Mouse (Mus musculus) intestine, postnatal 0 days (tissue): Measurements from ENCODE around the gene Rab3ip. TPM values are rescaled to one million over a fixed set of nuclear protein-coding genes. Genes with fewer than 3 reads are reported as not detected.

ENCODE experiments used
- ATAC-seq: fragments of 200-750 bp; cut with Nextera tagmentation; 2 replicates; pipeline ENCODE4 v1.8.0; 2017; ENCODE audit warnings: mild to moderate bottlenecking, moderate TSS enrichment, moderate library complexity
- H3K27ac ChIP-seq: fragments of 300-500 bp; sonication (generic); 2 replicates; pipeline ENCODE4 v1.5.1; 2014; ENCODE audit warnings: mild to moderate bottlenecking, low read depth, low read length, moderate library complexity
- H3K27me3 ChIP-seq: fragments of 300-500 bp; sonication (generic); replicated peaks from 2 replicates; pipeline ENCODE4 v1.6.1; 2014; ENCODE audit warnings: low read length, mixed read lengths; ENCODE audit not compliant: control insufficient read depth, insufficient read depth
- H3K36me3 ChIP-seq: fragments of 300-500 bp; sonication (generic); 2 replicates; pipeline ENCODE4 v1.6.1; 2014; ENCODE audit warnings: mild to moderate bottlenecking, moderate library complexity; ENCODE audit not compliant: control insufficient read depth, insufficient read depth
- H3K4me1 ChIP-seq: fragments of 300-500 bp; sonication (generic); replicated peaks from 2 replicates; pipeline ENCODE4 v1.6.1; 2014; ENCODE audit warnings: antibody characterized with exemption, low read length, mixed read lengths; ENCODE audit not compliant: control insufficient read depth, insufficient read depth
- H3K4me2 ChIP-seq: fragments of 300-500 bp; sonication (generic); replicated peaks from 2 replicates; pipeline ENCODE4 v1.6.1; 2014; ENCODE audit warnings: low read depth, mild to moderate bottlenecking, moderate library complexity
- H3K4me3 ChIP-seq: fragments of 300-500 bp; sonication (generic); 2 replicates; pipeline ENCODE4 v1.5.1; 2014; ENCODE audit warnings: low read depth, low read length
- H3K9ac ChIP-seq: fragments of 300-500 bp; sonication (generic); 2 replicates; pipeline ENCODE4 v1.6.1; 2014; ENCODE audit warnings: mild to moderate bottlenecking, low read depth, low read length
- H3K9me3 ChIP-seq: fragments of 300-500 bp; sonication (generic); 2 replicates; pipeline ENCODE4 v1.6.1; 2016; ENCODE audit warnings: mixed run types; ENCODE audit not compliant: control insufficient read depth
- CTCF ChIP-seq: sonication (generic); IDR thresholded peaks from 2 replicates; pipeline ENCODE4 v1.5.1; 2016; ENCODE audit warnings: low read depth, mild to moderate bottlenecking, control low read depth, antibody characterized with exemption, moderate library complexity
- WGBS: fragments of 180-500 bp; shearing (Covaris S2); extraction: QIAGEN DNeasy Blood & Tissue Kit; methylation state at CpG from one replicate; pipeline ENCODE4 v1.1.7; 2014; 5-methylcytosine and 5-hydroxymethylcytosine counted together
- polyA plus RNA-seq: library from polyadenylated mRNA; unstranded; fragments of >200 nt; fragmentation: Nextera tagmentation; extraction: Ambion mirVana; gene quantifications from 2 replicates; pipeline ENCODE4 v1.2.1, GENCODE M21; 2015

Gene Rab3ip
- polyA plus RNA-seq, 1 experiment from 2014 or later: 21.9 TPM

DNA sequence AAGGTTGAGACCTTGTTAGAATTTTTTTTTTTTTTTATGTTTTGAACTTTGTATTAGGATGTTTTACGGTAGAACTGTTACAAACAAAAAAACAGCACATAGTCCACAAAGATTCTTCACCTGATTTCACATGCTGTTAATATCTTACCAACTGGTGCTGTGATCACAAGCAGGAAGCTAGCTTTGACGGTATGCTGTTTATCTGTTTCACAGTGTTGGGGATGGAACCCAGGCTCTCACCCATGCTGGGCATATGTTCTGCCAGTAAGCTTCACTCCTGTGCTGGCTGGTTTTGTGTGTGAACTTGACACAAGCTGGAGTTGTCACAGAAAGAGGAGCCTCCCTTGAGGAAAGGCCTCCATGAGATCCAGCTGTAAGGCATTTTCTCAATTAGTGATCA is 27.3 kb upstream of the Rab3ip start:
- no peak overlapping the region for H3K9ac ChIP-seq
- no peaks in the 10 kb centered on the region for H3K9me3 ChIP-seq
- TF ChIP-seq CTCF: no peak
- no peak for ATAC-seq
- 55% methylated on average over 2 of the region's 2 CpGs for WGBS
- H3K4me2 ChIP-seq: no peak overlapping the region
- no peak overlapping the region for H3K4me3 ChIP-seq
- H3K4me1 ChIP-seq: no peaks in the 10 kb centered on the region
- no peaks in the 10 kb centered on the region for H3K36me3 ChIP-seq
- no peaks in the 10 kb centered on the region for H3K27me3 ChIP-seq
- H3K27ac ChIP-seq: no peak overlapping the region

DNA sequence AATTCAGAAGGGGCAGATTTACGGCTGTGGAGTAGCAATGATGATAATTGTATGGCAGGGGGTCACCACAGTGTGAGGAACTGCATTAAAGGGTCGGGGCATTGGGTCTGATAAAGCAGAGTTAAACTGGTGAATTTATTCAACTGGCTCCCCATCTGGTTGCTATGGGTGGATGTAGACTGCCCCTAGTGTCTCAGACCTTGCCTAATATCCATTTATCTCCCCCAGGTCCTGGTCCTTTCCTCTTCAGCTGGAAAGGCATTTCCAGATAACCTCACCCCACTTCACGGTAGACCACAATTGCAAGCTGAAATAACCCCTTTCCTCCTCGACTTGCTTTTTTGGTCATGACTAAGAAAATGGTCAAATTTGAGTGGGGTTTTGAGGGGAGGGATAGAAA is 26.9 kb upstream of the Rab3ip start:
- Histone ChIP-seq H3K27ac (no peak overlapping the region), H3K4me2 (no peak overlapping the region), H3K27me3 (no peaks in the 10 kb centered on the region), H3K36me3 (no peaks in the 10 kb centered on the region), H3K4me1 (no peaks in the 10 kb centered on the region), H3K9me3 (no peaks in the 10 kb centered on the region), H3K9ac (no peak overlapping the region), H3K4me3 (no peak overlapping the region)
- no peak for ATAC-seq
- WGBS: 43% methylated on average over 4 of the region's 4 CpGs
- 0 out of 2 replicates have a peak, but pooled peaks have one; percentile 14 for TF ChIP-seq CTCF

DNA sequence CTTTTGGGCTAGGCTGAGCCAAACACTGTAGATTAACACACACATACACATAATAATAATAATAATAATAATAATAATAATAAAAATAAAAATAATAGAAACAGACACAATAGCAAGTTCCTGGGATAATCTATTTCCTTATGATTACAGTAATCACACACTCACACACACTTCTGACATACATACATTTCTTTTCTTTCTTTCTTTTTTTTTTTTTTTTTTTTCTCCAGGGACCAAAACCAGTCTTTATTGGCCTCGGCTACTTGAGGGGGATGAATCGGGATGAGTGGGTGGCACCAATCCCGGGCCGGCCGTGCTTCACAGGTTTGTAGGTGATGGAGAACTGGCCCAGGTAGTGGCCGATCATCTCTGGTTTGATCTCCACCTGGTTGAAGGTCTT is 21.9 kb upstream of the Rab3ip start, which contains the start of gene Gm10271:
Gene Gm10271, minus strand, starts transcription at position 101 of the 400 bp plus-strand sequence.
- Histone ChIP-seq H3K27ac (no peak within 1 kb of the TSS), H3K4me3 (no peak within 1 kb of the TSS), H3K27me3 (no peaks in the 10 kb centered on the region), H3K4me1 (no peaks in the 10 kb centered on the region), H3K9ac (no peak within 1 kb of the TSS), H3K9me3 (no peaks in the 10 kb centered on the region), H3K36me3 (no peaks in the 10 kb centered on the region), H3K4me2 (no peak within 1 kb of the TSS)
- ATAC-seq: no peak
- no peak for TF ChIP-seq CTCF
- 96% methylated on average over 6 of the region's 6 CpGs for WGBS

DNA sequence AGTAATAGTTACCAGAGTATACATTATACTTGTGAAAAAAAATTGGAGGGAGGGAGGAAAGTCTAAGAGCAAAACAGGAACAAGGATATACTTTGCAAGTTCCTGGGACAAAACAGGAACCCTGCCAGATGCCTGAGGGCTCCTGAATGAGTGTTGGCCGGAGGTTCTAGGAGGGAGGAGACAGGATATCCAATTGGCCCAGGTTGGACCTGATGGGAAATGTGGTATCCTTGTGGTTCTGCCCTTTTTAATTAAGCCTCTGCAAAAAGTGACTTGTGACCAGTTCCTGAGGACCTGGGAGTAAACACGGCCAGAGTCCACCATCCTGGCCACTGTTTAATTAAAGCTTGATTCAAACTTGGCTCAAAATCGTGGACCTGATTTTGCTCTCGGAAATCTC is 18.2 kb upstream of the Rab3ip start:
- H3K4me1 ChIP-seq: no peaks in the 10 kb centered on the region
- no peak for TF ChIP-seq CTCF
- no peak overlapping the region for H3K4me2 ChIP-seq
- H3K4me3 ChIP-seq: no peak overlapping the region
- H3K27me3 ChIP-seq: no peaks in the 10 kb centered on the region
- no peak overlapping the region for H3K9ac ChIP-seq
- ATAC-seq: no peak
- WGBS: 78% methylated on average over 4 of the region's 4 CpGs
- no peaks in the 10 kb centered on the region for H3K36me3 ChIP-seq
- no peaks in the 10 kb centered on the region for H3K9me3 ChIP-seq
- no peak overlapping the region for H3K27ac ChIP-seq

DNA sequence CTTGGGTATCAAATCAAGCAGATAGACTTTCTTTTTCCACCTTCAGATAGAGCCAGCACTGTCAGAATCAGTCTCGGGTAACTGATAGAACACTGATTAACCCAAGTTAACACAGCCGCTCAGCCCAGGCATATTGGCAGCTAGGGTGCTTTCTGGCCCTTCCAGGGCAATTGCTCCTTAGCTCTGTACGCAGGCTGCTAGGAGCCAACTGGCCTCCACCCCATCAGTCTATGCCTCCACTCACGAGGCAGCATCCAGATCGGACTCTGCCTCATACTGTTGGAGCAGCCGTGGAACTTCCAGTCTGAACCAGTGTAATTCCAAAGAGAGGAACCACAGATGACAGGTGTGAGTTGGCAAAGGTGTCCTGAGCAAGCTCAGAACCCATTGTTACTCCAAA is 15.5 kb upstream of the Rab3ip start:
- H3K9ac ChIP-seq: no peak overlapping the region
- no peaks in the 10 kb centered on the region for H3K9me3 ChIP-seq
- TF ChIP-seq CTCF: no peak
- H3K27ac ChIP-seq: no peak overlapping the region
- no peak for ATAC-seq
- H3K36me3 ChIP-seq: no peaks in the 10 kb centered on the region
- H3K4me3 ChIP-seq: no peak overlapping the region
- no peaks in the 10 kb centered on the region for H3K27me3 ChIP-seq
- no peaks in the 10 kb centered on the region for H3K4me1 ChIP-seq
- H3K4me2 ChIP-seq: no peak overlapping the region
- WGBS: 67% methylated on average over 6 of the region's 6 CpGs

DNA sequence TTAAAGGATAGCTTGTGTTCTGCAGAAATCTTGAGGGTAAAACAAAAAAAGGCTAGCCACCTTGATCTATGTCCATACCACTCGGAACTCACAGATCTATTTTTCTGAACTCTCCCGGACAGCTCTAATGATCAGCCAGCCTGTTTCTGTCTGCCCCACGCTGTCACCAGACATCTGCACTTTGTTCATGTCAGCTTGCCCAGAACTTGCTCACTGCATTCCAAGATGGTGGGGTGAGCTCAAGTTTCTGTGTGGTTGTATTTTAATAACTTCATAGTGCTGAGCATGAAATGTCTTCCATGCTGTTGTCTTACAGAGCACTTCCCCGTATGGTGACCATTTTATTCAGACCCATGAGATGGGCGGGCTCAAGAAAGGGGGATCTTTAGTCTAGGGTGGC is 14.7 kb upstream of the Rab3ip start:
- TF ChIP-seq CTCF: no peak
- H3K27me3 ChIP-seq: no peaks in the 10 kb centered on the region
- no peak for ATAC-seq
- H3K27ac ChIP-seq: no peak overlapping the region
- WGBS: 50% methylated on average over 5 of the region's 5 CpGs
- no peaks in the 10 kb centered on the region for H3K4me1 ChIP-seq
- no peak overlapping the region for H3K9ac ChIP-seq
- no peak overlapping the region for H3K4me2 ChIP-seq
- no peaks in the 10 kb centered on the region for H3K9me3 ChIP-seq
- H3K36me3 ChIP-seq: no peaks in the 10 kb centered on the region
- H3K4me3 ChIP-seq: no peak overlapping the region

DNA sequence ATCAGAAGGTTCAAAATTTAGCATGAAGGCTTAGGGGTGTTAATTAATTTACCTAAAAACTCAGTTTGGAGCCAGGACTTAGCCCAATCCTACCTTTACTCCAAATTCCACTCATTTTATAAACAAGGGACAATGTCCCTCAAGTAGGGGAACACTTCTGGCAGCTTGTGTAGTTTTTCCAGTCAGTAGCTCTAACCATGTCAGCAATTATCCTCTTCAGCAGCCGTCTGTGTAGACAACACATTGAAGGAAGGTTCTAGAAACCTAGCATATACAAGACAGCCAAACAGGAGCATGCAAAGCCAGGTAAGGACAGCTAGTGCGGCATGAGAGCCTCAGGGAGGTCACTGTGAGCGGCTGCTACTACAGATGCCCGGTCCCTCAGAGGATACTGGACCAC is 14.0 kb upstream of the Rab3ip start:
- Histone ChIP-seq H3K4me1 (no peaks in the 10 kb centered on the region), H3K4me2 (no peak overlapping the region), H3K27ac (no peak overlapping the region), H3K9ac (no peak overlapping the region), H3K4me3 (no peak overlapping the region), H3K27me3 (no peaks in the 10 kb centered on the region), H3K36me3 (no peaks in the 10 kb centered on the region), H3K9me3 (no peaks in the 10 kb centered on the region)
- 85% methylated on average over 4 of the region's 4 CpGs for WGBS
- no peak for ATAC-seq
- no peak for TF ChIP-seq CTCF
